Mouse (Mus musculus) midbrain, postnatal 0 days (tissue): Measurements from ENCODE around the gene Diexf. TPM values are rescaled to one million over a fixed set of nuclear protein-coding genes. Genes with fewer than 3 reads are reported as not detected.

Source experiments
- ATAC-seq: fragments of 200-750 bp; cut with Nextera tagmentation; 2 replicates; pipeline ENCODE4 v1.8.0; 2017; ENCODE audit warnings: moderate number of reproducible peaks, mild to moderate bottlenecking, moderate TSS enrichment, moderate library complexity; ENCODE audit not compliant: low FRiP score
- DNase-seq: peaks from one replicate; pipeline ENCODE4 v3.0.0-alpha.2; 2015; ENCODE audit warnings: low spot score
- H3K27ac ChIP-seq: fragments of 300-500 bp; sonication (generic); 2 replicates; pipeline ENCODE4 v1.5.1; 2014; ENCODE audit warnings: low read depth, mild to moderate bottlenecking, low read length, mixed read lengths
- H3K27me3 ChIP-seq: fragments of 300-500 bp; sonication (generic); 2 replicates; pipeline ENCODE4 v1.6.1; 2014; ENCODE audit warnings: low read length, control low read depth, mixed read lengths; ENCODE audit not compliant: insufficient read depth
- H3K36me3 ChIP-seq: fragments of 300-500 bp; sonication (generic); 2 replicates; pipeline ENCODE4 v1.6.1; 2014; ENCODE audit warnings: low read length, control low read depth, mixed read lengths; ENCODE audit not compliant: insufficient read depth
- H3K4me1 ChIP-seq: fragments of 300-500 bp; sonication (generic); 2 replicates; pipeline ENCODE4 v1.6.1; 2014; ENCODE audit warnings: mild to moderate bottlenecking, control low read depth, antibody characterized with exemption, low read length, mixed read lengths; ENCODE audit not compliant: insufficient read depth
- H3K4me2 ChIP-seq: fragments of 300-500 bp; sonication (generic); 2 replicates; pipeline ENCODE4 v1.6.1; 2014; ENCODE audit warnings: low read depth, mild to moderate bottlenecking, low read length, mixed read lengths; ENCODE audit not compliant: poor library complexity, severe bottlenecking
- H3K4me3 ChIP-seq: fragments of 300-500 bp; sonication (generic); 2 replicates; pipeline ENCODE4 v1.5.1; 2014; ENCODE audit warnings: low read depth, mild to moderate bottlenecking, low read length, moderate library complexity
- H3K9ac ChIP-seq: fragments of 300-500 bp; sonication (generic); replicated peaks from 2 replicates; pipeline ENCODE4 v1.6.1; 2014; ENCODE audit warnings: mild to moderate bottlenecking, low read length, moderate library complexity, mixed read lengths; ENCODE audit not compliant: poor library complexity, severe bottlenecking
- H3K9me3 ChIP-seq: fragments of 300-500 bp; sonication (generic); 2 replicates; pipeline ENCODE4 v1.6.1; 2016; ENCODE audit warnings: low read length, control low read depth
- CTCF ChIP-seq: IDR thresholded peaks from 2 replicates; pipeline ENCODE4 v1.5.1; 2016; ENCODE audit warnings: antibody characterized with exemption, mild to moderate bottlenecking
- WGBS: fragments of 180-500 bp; shearing (Covaris S2); extraction: QIAGEN DNeasy Blood & Tissue Kit; methylation state at CpG from one replicate; pipeline ENCODE4 v1.1.7; 2014; 5-methylcytosine and 5-hydroxymethylcytosine counted together
- polyA plus RNA-seq: library from polyadenylated mRNA; unstranded; fragments of >200 nt; fragmentation: Nextera tagmentation; extraction: Ambion mirVana; gene quantifications from 2 replicates; pipeline ENCODE4 v1.2.1, GENCODE M21; 2015
- total RNA-seq: library from RNA; depleted of rRNA; stranded (reverse); fragments of >200 nt; gene quantifications from 2 replicates; pipeline ENCODE4 v1.2.3, GENCODE M21; 2014

Diexf gene
- total and polyA plus RNA-seq, 2 experiments from 2014 or later: 3.9 to 15.5 TPM

- ATAC-seq (no peak), DNase-seq (no peak)
- no peak overlapping the region for H3K4me3 ChIP-seq
- no peak overlapping the region for H3K27ac ChIP-seq
- H3K4me1 ChIP-seq: no peaks in the 10 kb centered on the region
- H3K4me2 ChIP-seq: no peak overlapping the region
- H3K27me3 ChIP-seq: no peaks in the 10 kb centered on the region
- no peaks in the 10 kb centered on the region for H3K9me3 ChIP-seq
- no peak overlapping the region for H3K9ac ChIP-seq
- 88% methylated on average over 5 of the region's 5 CpGs for WGBS
- no peak for TF ChIP-seq CTCF
- peaks cover 26% of the 10 kb centered on the region for H3K36me3 ChIP-seq
Measured at GRCm38 (mm10) chr1:193102556-193102955, 27.5 kb downstream of the Diexf start.

GRCm38 (mm10) chr1:193102029-193102428 is 28.0 kb downstream of the Diexf start:
- 53% methylated on average over 4 of the region's 4 CpGs for WGBS
- ATAC-seq (no peak), DNase-seq (no peak)

GRCm38 (mm10) chr1:193098946-193099345 is 31.1 kb downstream of the Diexf start:
- no peak for ATAC-seq
- H3K4me2 ChIP-seq: no peak overlapping the region
- H3K36me3 ChIP-seq: peaks cover 7% of the 10 kb centered on the region; the same call in 1 of the 2 replicates
- no peaks in the 10 kb centered on the region for H3K4me1 ChIP-seq
- H3K27me3 ChIP-seq: no peaks in the 10 kb centered on the region
- TF ChIP-seq CTCF: no peak
- no peak overlapping the region for H3K9ac ChIP-seq
- no peak overlapping the region for H3K27ac ChIP-seq
- DNase-seq: no peak
- WGBS: 75% methylated on average over 3 of the region's 3 CpGs
- no peak overlapping the region for H3K4me3 ChIP-seq
- no peaks in the 10 kb centered on the region for H3K9me3 ChIP-seq

More at GRCm38 (mm10) chr1:193102029-193102428, 28.0 kb downstream of the Diexf start:
- Histone ChIP-seq H3K4me2 (no peak overlapping the region), H3K9ac (no peak overlapping the region), H3K9me3 (no peaks in the 10 kb centered on the region), H3K27ac (no peak overlapping the region), H3K27me3 (no peaks in the 10 kb centered on the region), H3K4me3 (no peak overlapping the region), H3K4me1 (no peaks in the 10 kb centered on the region), H3K36me3 (peaks cover 20% of the 10 kb centered on the region)
- no peak for TF ChIP-seq CTCF

GRCm38 (mm10) chr1:193093596-193093995 is 36.5 kb downstream of the Diexf start:
- peaks cover 2% of the 10 kb centered on the region; the same call in 1 of the 2 replicates for H3K4me1 ChIP-seq
- DNase-seq (no peak), ATAC-seq (no peak)
- H3K9me3 ChIP-seq: no peaks in the 10 kb centered on the region
- H3K4me2 ChIP-seq: no peak overlapping the region
- H3K36me3 ChIP-seq: no peaks in the 10 kb centered on the region
- H3K27ac ChIP-seq: no peak overlapping the region
- no peaks in the 10 kb centered on the region for H3K27me3 ChIP-seq
- no peak for TF ChIP-seq CTCF
- no peak overlapping the region for H3K9ac ChIP-seq
- no peak overlapping the region for H3K4me3 ChIP-seq
- 85% methylated on average over 3 of the region's 3 CpGs for WGBS

- TF ChIP-seq CTCF: no peak
- H3K4me2 ChIP-seq: no peak overlapping the region
- H3K9me3 ChIP-seq: no peaks in the 10 kb centered on the region
- DNase-seq (no peak), ATAC-seq (no peak)
- H3K27ac ChIP-seq: no peak overlapping the region
- WGBS: 78% methylated on average over 1 of the region's 1 CpGs
- H3K36me3 ChIP-seq: no peaks in the 10 kb centered on the region
- no peaks in the 10 kb centered on the region for H3K27me3 ChIP-seq
- no peak overlapping the region for H3K4me3 ChIP-seq
- H3K4me1 ChIP-seq: peaks cover 2% of the 10 kb centered on the region; the same call in 1 of the 2 replicates
- no peak overlapping the region for H3K9ac ChIP-seq
Measured at GRCm38 (mm10) chr1:193092771-193093170, 37.3 kb downstream of the Diexf start.

GRCm38 (mm10) chr1:193090894-193091293 is 39.2 kb downstream of the Diexf start:
- WGBS: 80% methylated on average over 11 of the region's 11 CpGs
- no peaks in the 10 kb centered on the region for H3K27me3 ChIP-seq
- TF ChIP-seq CTCF: no peak
- no peak for ATAC-seq
- H3K27ac ChIP-seq: no peak overlapping the region
- H3K9me3 ChIP-seq: no peaks in the 10 kb centered on the region
- DNase-seq: no peak
- H3K36me3 ChIP-seq: no peaks in the 10 kb centered on the region
- no peak overlapping the region for H3K9ac ChIP-seq
- no peak overlapping the region for H3K4me2 ChIP-seq
- H3K4me1 ChIP-seq: peaks cover 2% of the 10 kb centered on the region; the same call in 1 of the 2 replicates
- H3K4me3 ChIP-seq: no peak overlapping the region
